Mouse (Mus musculus) C2C12 (cell line): ENCODE data around the gene Dnajb4. TPM values are rescaled to one million over a fixed set of nuclear protein-coding genes. Genes with fewer than 3 reads are reported as not detected.

ENCODE experiments used
- H3K27me3 ChIP-seq: one replicate; pipeline ENCODE4 v1.6.1; 2011; ENCODE audit not compliant: control insufficient read depth, insufficient read depth, insufficient read length
- H3K36me3 ChIP-seq: one replicate; pipeline ENCODE4 v1.6.1; 2011; ENCODE audit not compliant: control insufficient read depth, insufficient read depth
- H3K4me3 ChIP-seq: one replicate; pipeline ENCODE4 v1.5.1; 2011; ENCODE audit warnings: mild to moderate bottlenecking, control low read depth; ENCODE audit not compliant: poor library complexity, insufficient read depth, severe bottlenecking
- H3K79me2 ChIP-seq: one replicate; pipeline ENCODE4 v1.6.1; 2011; ENCODE audit not compliant: control insufficient read depth, insufficient read depth
- H3K79me3 ChIP-seq: one replicate; pipeline ENCODE4 v1.6.1; 2011; ENCODE audit warnings: low read depth, control low read depth
- H3ac ChIP-seq: one replicate; pipeline ENCODE3; 2011; ENCODE audit warnings: low read depth; ENCODE audit not compliant: control insufficient read depth, insufficient read length
- CEBPB ChIP-seq: IDR thresholded peaks from one replicate; pipeline ENCODE4 v1.6.1; 2011; ENCODE audit warnings: low read depth, mild to moderate bottlenecking, control low read depth, moderate library complexity
- CTCF ChIP-seq: IDR thresholded peaks from one replicate; pipeline ENCODE4 v1.5.1; 2011; ENCODE audit not compliant: control insufficient read depth, insufficient read depth, insufficient read length
- FOSL1 ChIP-seq: IDR thresholded peaks from one replicate; pipeline ENCODE4 v1.8.0; 2011; ENCODE audit warnings: mild to moderate bottlenecking, low read length; ENCODE audit not compliant: poor library complexity, insufficient read depth, severe bottlenecking
- MAX ChIP-seq: IDR thresholded peaks from one replicate; pipeline ENCODE4 v1.6.1; 2011; ENCODE audit warnings: mild to moderate bottlenecking, control low read depth
- MYOD1 ChIP-seq: IDR thresholded peaks from one replicate; pipeline ENCODE4 v1.6.1; 2011; ENCODE audit warnings: low read depth; ENCODE audit not compliant: control insufficient read depth, insufficient read length
- MYOG ChIP-seq: IDR thresholded peaks from one replicate; pipeline ENCODE4 v1.6.1; 2011; ENCODE audit not compliant: control insufficient read depth, insufficient read length; ENCODE audit errors: extremely low read depth
- USF1 ChIP-seq: IDR thresholded peaks from one replicate; pipeline ENCODE4 v1.6.1; 2011; ENCODE audit warnings: low read depth, mild to moderate bottlenecking, control low read depth, moderate library complexity
- polyA plus RNA-seq: library from polyadenylated mRNA; unstranded; fragments of >200 nt; fragmentation: generic; extraction: Trizol; gene quantifications from one replicate; pipeline ENCODE4 v1.2.1, GENCODE M21; 2012; ENCODE audit warnings: missing spikeins

The Dnajb4 gene
- polyA plus RNA-seq, 1 experiment, result 11.7 TPM

- no peak overlapping the region for H3ac ChIP-seq
- H3K79me2 ChIP-seq, result peaks cover 52% of the 10 kb centered on the region
- peaks cover 27% of the 10 kb centered on the region for H3K79me3 ChIP-seq
- no peaks in the 10 kb centered on the region for H3K27me3 ChIP-seq
- no peak overlapping the region for H3K4me3 ChIP-seq
- TF ChIP-seq MAX, result no peak
- no peak for TF ChIP-seq FOSL1
- TF ChIP-seq USF1, result no peak
- TF ChIP-seq CEBPB, result no peak
- TF ChIP-seq CTCF, result no peak
- TF ChIP-seq MYOD1, result no peak
- no peak for TF ChIP-seq MYOG
- H3K36me3 ChIP-seq, result peaks cover 9% of the 10 kb centered on the region
Measured at GRCm38 (mm10) chr3:152207156-152207555, 2.9 kb downstream of the Dnajb4 start.

- TF ChIP-seq USF1 (no peak), MAX (no peak), CEBPB (no peak), MYOD1 (no peak), MYOG (no peak)
- H3ac ChIP-seq, result no peak overlapping the region
- no peaks in the 10 kb centered on the region for H3K27me3 ChIP-seq
Measured at GRCm38 (mm10) chr3:152204577-152204976, 5.5 kb downstream of the Dnajb4 start.

GRCm38 (mm10) chr3:152203996-152204395, 6.1 kb downstream of the Dnajb4 start:
- Histone ChIP-seq H3K27me3 (no peaks in the 10 kb centered on the region), H3K79me3 (peaks cover 7% of the 10 kb centered on the region), H3K79me2 (peaks cover 24% of the 10 kb centered on the region), H3K36me3 (no peaks in the 10 kb centered on the region), H3ac (no peak overlapping the region), H3K4me3 (no peak overlapping the region)
- no peak for TF ChIP-seq MYOD1
- TF ChIP-seq FOSL1, result no peak
- no peak for TF ChIP-seq USF1
- TF ChIP-seq CEBPB, result no peak
- TF ChIP-seq MAX, result no peak
- TF ChIP-seq MYOG, result no peak
- no peak for TF ChIP-seq CTCF

More at GRCm38 (mm10) chr3:152204577-152204976, 5.5 kb downstream of the Dnajb4 start:
- Histone ChIP-seq H3K79me2 (peaks cover 29% of the 10 kb centered on the region), H3K36me3 (no peaks in the 10 kb centered on the region), H3K79me3 (peaks cover 11% of the 10 kb centered on the region), H3K4me3 (no peak overlapping the region)

GRCm38 (mm10) chr3:152203411-152203810, 6.7 kb downstream of the Dnajb4 start:
- TF ChIP-seq USF1 (no peak), CEBPB (no peak), CTCF (no peak), MYOG (no peak), MAX (no peak), MYOD1 (no peak), FOSL1 (no peak)
- Histone ChIP-seq H3K27me3 (no peaks in the 10 kb centered on the region), H3K79me2 (peaks cover 18% of the 10 kb centered on the region), H3ac (no peak overlapping the region), H3K79me3 (peaks cover 3% of the 10 kb centered on the region), H3K4me3 (no peak overlapping the region), H3K36me3 (no peaks in the 10 kb centered on the region)

- Histone ChIP-seq H3K79me3 (peaks cover 3% of the 10 kb centered on the region), H3K4me3 (no peak overlapping the region), H3K27me3 (no peaks in the 10 kb centered on the region), H3K36me3 (no peaks in the 10 kb centered on the region), H3ac (no peak overlapping the region), H3K79me2 (peaks cover 13% of the 10 kb centered on the region)
- TF ChIP-seq MYOD1 (no peak), MYOG (no peak)
Measured at GRCm38 (mm10) chr3:152202942-152203341, 7.2 kb downstream of the Dnajb4 start.

- Histone ChIP-seq H3ac (no peak overlapping the region), H3K36me3 (no peaks in the 10 kb centered on the region), H3K79me3 (peaks cover 3% of the 10 kb centered on the region), H3K79me2 (peaks cover 5% of the 10 kb centered on the region), H3K27me3 (no peaks in the 10 kb centered on the region), H3K4me3 (no peak overlapping the region)
- TF ChIP-seq MYOD1, result no peak
- TF ChIP-seq MAX, result no peak
- no peak for TF ChIP-seq FOSL1
- no peak for TF ChIP-seq USF1
- TF ChIP-seq CEBPB, result no peak
- TF ChIP-seq MYOG, result no peak
- no peak for TF ChIP-seq CTCF
Measured at GRCm38 (mm10) chr3:152201651-152202050, 8.5 kb downstream of the Dnajb4 start.
